Mouse (Mus musculus): ENCODE measurements around the gene Trnp1. TPM values are rescaled to one million over a fixed set of nuclear protein-coding genes. Genes with fewer than 3 reads are reported as not detected.
"Not testable (repeated sequence)": the region's sequence is repeated elsewhere in the genome, so short reads cannot be mapped to it uniquely, and the experiment has no call there.

Gene Trnp1
- total and polyA plus RNA-seq, 2 experiments from 2014 or later = 15.2 to 52.2 TPM

DNA sequence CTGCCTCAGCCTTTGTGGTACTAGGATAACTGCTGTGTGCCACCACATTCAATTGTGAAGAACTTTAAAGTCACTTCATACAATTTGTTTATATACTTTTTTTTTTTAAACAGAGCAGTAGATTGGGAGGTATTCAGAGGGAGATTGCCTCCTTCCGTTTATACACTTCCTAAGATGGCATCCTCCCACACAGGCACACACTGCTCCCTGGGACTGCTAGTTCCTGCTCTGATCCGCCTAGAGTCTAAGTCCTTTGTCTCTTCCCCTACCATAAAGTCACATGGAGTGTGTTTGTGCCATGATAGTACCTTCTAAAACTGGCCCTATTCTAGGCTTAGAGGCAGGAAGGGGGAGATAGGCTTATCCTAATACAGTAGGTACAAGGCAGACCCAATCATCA lies 23.2 kb upstream of the Trnp1 start:
- Histone ChIP-seq H3K27ac (ENCODE audit: low read depth, low read length) (no peak overlapping the region), H3K36me3 (ENCODE audit: insufficient read depth, low read length) (no peaks in the 10 kb centered on the region), H3K9me3 (ENCODE audit: low read length) (no peaks in the 10 kb centered on the region), H3K4me3 (ENCODE audit: low read depth, low read length) (no peak overlapping the region), H3K27me3 (ENCODE audit: insufficient read depth, low read length) (peaks cover 38% of the 10 kb centered on the region), H3K9ac (replicated peaks; ENCODE audit: low read length, poor library complexity, severe bottlenecking) (no peak overlapping the region), H3K4me2 (ENCODE audit: low read depth, low read length, poor library complexity, severe bottlenecking) (no peak overlapping the region), H3K4me1 (ENCODE audit: insufficient read depth, low read length) (no peaks in the 10 kb centered on the region)
- no peak for TF ChIP-seq CTCF (IDR thresholded peaks at IDR 0.05)
- DNase-seq (ENCODE audit: low spot score) (no peak), ATAC-seq (ENCODE audit: low FRiP score) (no peak)
- 65% methylated on average over 2 of the region's 2 CpGs for WGBS

DNA sequence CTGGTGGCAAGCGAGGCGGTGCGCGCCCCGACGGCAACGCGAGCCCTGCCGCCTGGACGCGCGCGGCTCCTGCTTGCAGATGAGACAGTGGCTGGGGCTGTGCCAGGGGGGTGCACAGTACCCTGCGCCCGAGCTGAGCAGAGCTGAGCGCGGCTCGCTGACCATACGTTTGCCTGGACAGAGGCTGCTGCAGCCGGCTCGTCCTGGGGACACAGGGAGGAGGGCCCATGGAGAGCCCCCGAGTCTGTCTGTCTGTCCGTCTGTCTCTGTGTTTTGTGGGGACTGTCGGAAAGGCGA lies 21.0 kb upstream of the Trnp1 start:
- Histone ChIP-seq H3K36me3 (ENCODE audit: insufficient read depth, low read length) (no peaks in the 10 kb centered on the region), H3K27ac (ENCODE audit: low read depth, low read length) (no peak overlapping the region), H3K4me3 (ENCODE audit: low read depth, low read length) (peak overlapping the region; percentile 30), H3K27me3 (ENCODE audit: insufficient read depth, low read length) (peaks cover 38% of the 10 kb centered on the region), H3K9ac (replicated peaks; ENCODE audit: low read length, poor library complexity, severe bottlenecking) (0 out of 2 replicates have a peak overlapping the region, but pooled peaks have one; percentile 5), H3K4me2 (ENCODE audit: low read depth, low read length, poor library complexity, severe bottlenecking) (peak overlapping the region; percentile 38), H3K9me3 (ENCODE audit: low read length) (no peaks in the 10 kb centered on the region), H3K4me1 (ENCODE audit: insufficient read depth, low read length) (no peaks in the 10 kb centered on the region)
- ATAC-seq (ENCODE audit: low FRiP score) (no peak), DNase-seq (ENCODE audit: low spot score) (no peak)
- no peak for TF ChIP-seq CTCF (IDR thresholded peaks at IDR 0.05)
- WGBS = 6% methylated on average over 23 of the region's 25 CpGs

DNA sequence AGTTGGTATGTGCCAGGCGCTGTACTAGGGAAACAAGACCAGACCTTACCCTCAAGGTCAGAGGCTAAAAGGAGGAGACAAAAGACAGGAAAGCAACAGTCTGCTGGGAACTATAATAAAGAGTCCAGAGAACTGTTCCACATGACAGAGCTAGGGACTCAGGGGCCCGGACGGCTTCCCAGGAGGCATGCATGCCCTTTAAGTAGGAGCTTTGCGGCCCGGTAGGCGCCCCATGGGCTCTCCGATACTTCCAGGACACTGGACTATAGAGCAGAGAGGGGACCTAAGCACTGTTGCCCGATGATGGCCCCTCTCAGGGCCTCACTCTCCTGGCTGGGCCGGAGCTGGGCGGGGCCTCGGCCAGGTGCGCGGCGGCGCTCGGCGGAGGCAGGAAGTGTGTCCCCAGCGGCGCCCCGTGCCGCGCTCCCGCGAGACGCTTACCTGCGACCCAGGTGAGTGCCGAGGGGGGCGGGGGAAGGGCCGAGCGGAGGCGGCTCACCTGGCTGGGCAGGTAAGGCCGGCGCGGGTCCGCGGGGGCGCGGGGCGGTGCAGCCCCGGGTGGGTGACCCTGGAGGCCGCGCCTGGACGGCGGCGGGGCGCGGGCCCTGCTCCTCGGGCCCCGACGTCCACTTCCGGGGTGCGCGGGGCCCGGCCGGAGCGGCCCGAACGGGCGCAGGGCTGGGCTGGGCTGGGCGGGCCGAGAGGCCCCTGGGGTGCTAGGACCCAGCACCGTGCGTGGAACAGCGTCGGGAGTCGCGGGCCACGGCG lies 20.4 kb upstream of the Trnp1 start, which contains the start of gene Kdf1:
Gene Kdf1 (plus strand): TSS at position 363 of the 768 bp plus-strand sequence.
- no peak for DNase-seq (ENCODE audit: low spot score)
- no peak within 1 kb of the TSS for H3K27ac ChIP-seq (ENCODE audit: low read depth, low read length)
- 7% methylated on average over 35 of the region's 69 CpGs for WGBS
- peak within 1 kb of the TSS; percentile 30 for H3K4me3 ChIP-seq (ENCODE audit: low read depth, low read length)
- no peak for TF ChIP-seq CTCF (IDR thresholded peaks at IDR 0.05)
- H3K27me3 ChIP-seq (ENCODE audit: insufficient read depth, low read length) = peaks cover 38% of the 10 kb centered on the region
- no peaks in the 10 kb centered on the region for H3K4me1 ChIP-seq (ENCODE audit: insufficient read depth, low read length)
- H3K36me3 ChIP-seq (ENCODE audit: insufficient read depth, low read length) = no peaks in the 10 kb centered on the region
- peak within 1 kb of the TSS; percentile 38 for H3K4me2 ChIP-seq (ENCODE audit: low read depth, low read length, poor library complexity, severe bottlenecking)
- no peak for ATAC-seq (ENCODE audit: low FRiP score)
- no peaks in the 10 kb centered on the region for H3K9me3 ChIP-seq (ENCODE audit: low read length)
- 0 out of 2 replicates have a peak within 1 kb of the TSS, but pooled peaks have one; percentile 5 for H3K9ac ChIP-seq (replicated peaks; ENCODE audit: low read length, poor library complexity, severe bottlenecking)

DNA sequence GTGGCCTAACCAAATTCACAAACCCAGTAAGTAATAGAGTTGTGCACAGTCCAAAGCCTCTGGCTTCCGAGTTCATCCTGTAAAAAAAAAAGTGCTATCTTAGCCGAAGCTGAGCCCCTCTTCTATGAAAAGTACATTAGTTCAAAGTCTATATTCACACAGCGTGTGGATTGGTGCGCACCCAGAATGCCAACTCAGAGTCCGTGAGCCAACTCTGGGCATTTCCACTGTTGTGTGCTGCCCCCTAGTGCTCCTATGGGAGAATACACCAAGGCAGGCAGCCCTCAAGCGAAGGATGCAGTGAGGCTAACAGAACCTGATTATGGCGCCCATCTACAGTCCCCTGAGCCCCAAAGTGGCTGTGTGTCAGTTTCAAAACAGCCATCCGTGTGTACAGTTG lies 14.6 kb upstream of the Trnp1 start:
- TF ChIP-seq CTCF (IDR thresholded peaks at IDR 0.05) = peak; percentile 87
- H3K27ac ChIP-seq (ENCODE audit: low read depth, low read length) = no peak overlapping the region
- WGBS = 9% methylated on average over 8 of the region's 8 CpGs
- no peak overlapping the region for H3K4me3 ChIP-seq (ENCODE audit: low read depth, low read length)
- no peaks in the 10 kb centered on the region for H3K9me3 ChIP-seq (ENCODE audit: low read length)
- DNase-seq (ENCODE audit: low spot score) (peak; percentile 79), ATAC-seq (ENCODE audit: low FRiP score) (0 out of 2 replicates have a peak, but pooled peaks have one; percentile 20)
- H3K9ac ChIP-seq (replicated peaks; ENCODE audit: low read length, poor library complexity, severe bottlenecking) = no peak overlapping the region
- H3K4me1 ChIP-seq (ENCODE audit: insufficient read depth, low read length) = no peaks in the 10 kb centered on the region
- H3K4me2 ChIP-seq (ENCODE audit: low read depth, low read length, poor library complexity, severe bottlenecking) = no peak overlapping the region
- peaks cover 8% of the 10 kb centered on the region for H3K27me3 ChIP-seq (ENCODE audit: insufficient read depth, low read length)
- H3K36me3 ChIP-seq (ENCODE audit: insufficient read depth, low read length) = no peaks in the 10 kb centered on the region

DNA sequence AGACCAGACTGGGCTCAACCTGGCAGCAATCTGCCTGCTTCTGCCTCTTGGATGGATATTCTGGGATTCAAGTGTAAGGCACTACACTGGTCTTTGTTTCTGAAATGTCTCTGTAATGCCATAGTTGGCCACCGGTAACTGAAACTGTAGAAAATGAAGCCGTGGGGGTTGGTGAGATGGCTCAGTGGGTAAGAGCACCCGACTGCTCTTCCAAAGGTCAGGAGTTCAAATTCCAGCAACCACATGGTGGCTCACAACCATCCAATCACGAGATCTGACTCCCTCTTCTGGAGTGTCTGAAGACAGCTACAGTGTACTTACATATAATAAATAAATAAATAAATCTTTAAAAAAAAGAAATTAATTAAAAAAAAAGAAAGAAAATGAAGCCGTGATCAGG lies 14.2 kb upstream of the Trnp1 start:
- not testable (repeated sequence) for H3K9me3 ChIP-seq (ENCODE audit: low read length); ATAC-seq (ENCODE audit: low FRiP score); H3K4me2 ChIP-seq (ENCODE audit: low read depth, low read length, poor library complexity, severe bottlenecking); DNase-seq (ENCODE audit: low spot score); H3K4me3 ChIP-seq (ENCODE audit: low read depth, low read length); H3K27ac ChIP-seq (ENCODE audit: low read depth, low read length); H3K36me3 ChIP-seq (ENCODE audit: insufficient read depth, low read length); H3K9ac ChIP-seq (replicated peaks; ENCODE audit: low read length, poor library complexity, severe bottlenecking); H3K4me1 ChIP-seq (ENCODE audit: insufficient read depth, low read length); H3K27me3 ChIP-seq (ENCODE audit: insufficient read depth, low read length)
- WGBS = 63% methylated on average over 4 of the region's 5 CpGs

DNA sequence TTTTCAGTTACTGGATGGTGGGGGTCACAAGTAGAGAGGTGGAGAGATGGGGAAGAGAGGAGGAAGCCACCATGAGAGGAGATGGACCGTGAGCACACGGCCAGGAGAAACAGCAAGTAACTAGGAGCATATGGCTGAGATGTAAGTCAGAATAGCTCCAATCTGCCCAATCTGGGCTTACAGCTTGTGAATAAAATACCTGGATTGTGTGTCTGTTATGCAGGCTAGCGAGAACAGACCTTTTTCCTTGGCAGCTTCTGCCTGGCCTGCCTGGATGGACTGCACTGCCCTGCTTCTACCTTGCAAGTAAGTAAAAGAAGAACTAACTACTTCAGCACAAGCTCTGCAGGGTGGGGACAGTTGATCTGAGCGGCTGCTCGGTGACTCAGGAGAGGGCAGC lies 12.7 kb upstream of the Trnp1 start:
- TF ChIP-seq CTCF (IDR thresholded peaks at IDR 0.05) = no peak
- Histone ChIP-seq H3K27ac (ENCODE audit: low read depth, low read length) (no peak overlapping the region), H3K36me3 (ENCODE audit: insufficient read depth, low read length) (no peaks in the 10 kb centered on the region), H3K9ac (replicated peaks; ENCODE audit: low read length, poor library complexity, severe bottlenecking) (no peak overlapping the region), H3K4me1 (ENCODE audit: insufficient read depth, low read length) (no peaks in the 10 kb centered on the region), H3K27me3 (ENCODE audit: insufficient read depth, low read length) (peaks cover 4% of the 10 kb centered on the region; the same call in 1 of the 2 replicates), H3K9me3 (ENCODE audit: low read length) (no peaks in the 10 kb centered on the region), H3K4me2 (ENCODE audit: low read depth, low read length, poor library complexity, severe bottlenecking) (no peak overlapping the region), H3K4me3 (ENCODE audit: low read depth, low read length) (no peak overlapping the region)
- DNase-seq (ENCODE audit: low spot score) (no peak), ATAC-seq (ENCODE audit: low FRiP score) (no peak)
- WGBS = 75% methylated on average over 5 of the region's 5 CpGs
